Mouse (Mus musculus) cortical plate, adult 2 months (tissue): ENCODE results near the gene Eif4e.

Experiments
- CTCF ChIP-seq: fragments of 200-500 bp; IDR thresholded peaks from 2 replicates; pipeline ENCODE4 v1.5.1; 2011; ENCODE audit warnings: mild to moderate bottlenecking, control low read depth, low read length; ENCODE audit not compliant: insufficient read depth; ENCODE audit errors: extremely low read depth
- POLR2A ChIP-seq: fragments of 200-500 bp; IDR thresholded peaks from 2 replicates; pipeline ENCODE4 v1.6.1; 2011; ENCODE audit warnings: mild to moderate bottlenecking, low read length, control low read depth; ENCODE audit not compliant: insufficient read depth; ENCODE audit errors: extremely low read depth

- no peak for TF ChIP-seq CTCF
- no peak for TF ChIP-seq POLR2A
Measured at GRCm38 (mm10) chr3:138526073-138526915, at the start of gene Eif4e.
